Mouse (Mus musculus) intestine, embryonic 15.5 days (tissue): ENCODE data around the gene Secisbp2l. TPM values are rescaled to one million over a fixed set of nuclear protein-coding genes. Genes with fewer than 3 reads are reported as not detected.

Source experiments
- ATAC-seq: fragments of 200-750 bp; cut with Nextera tagmentation; 2 replicates; pipeline ENCODE4 v1.8.0; 2017; ENCODE audit warnings: moderate TSS enrichment, moderate library complexity
- H3K27ac ChIP-seq: fragments of 300-500 bp; sonication (generic); 2 replicates; pipeline ENCODE4 v1.5.1; 2015; ENCODE audit warnings: mild to moderate bottlenecking, inconsistent platforms
- H3K27me3 ChIP-seq: fragments of 300-500 bp; sonication (generic); replicated peaks from 2 replicates; pipeline ENCODE4 v1.6.1; 2015; ENCODE audit warnings: inconsistent platforms
- H3K36me3 ChIP-seq: fragments of 300-500 bp; sonication (generic); 2 replicates; pipeline ENCODE4 v1.6.1; 2015; ENCODE audit warnings: inconsistent platforms
- H3K4me1 ChIP-seq: fragments of 300-500 bp; sonication (generic); replicated peaks from 2 replicates; pipeline ENCODE4 v1.6.1; 2015; ENCODE audit warnings: inconsistent platforms
- H3K4me2 ChIP-seq: fragments of 300-500 bp; sonication (generic); replicated peaks from 2 replicates; pipeline ENCODE4 v1.6.1; 2015; ENCODE audit warnings: mild to moderate bottlenecking, inconsistent platforms
- H3K4me3 ChIP-seq: fragments of 300-500 bp; sonication (generic); replicated peaks from 2 replicates; pipeline ENCODE4 v1.5.1; 2015; ENCODE audit warnings: inconsistent platforms
- H3K9ac ChIP-seq: fragments of 300-500 bp; sonication (generic); 2 replicates; pipeline ENCODE4 v1.6.1; 2015; ENCODE audit warnings: inconsistent platforms
- H3K9me3 ChIP-seq: fragments of 300-500 bp; sonication (generic); 2 replicates; pipeline ENCODE4 v1.6.1; 2016; ENCODE audit warnings: inconsistent platforms
- WGBS: fragments of 180-500 bp; shearing (Covaris S2); methylation state at CpG from one replicate; pipeline ENCODE4 v1.1.7; 2015; 5-methylcytosine and 5-hydroxymethylcytosine counted together
- polyA plus RNA-seq: library from polyadenylated mRNA; unstranded; fragments of >200 nt; fragmentation: Nextera tagmentation; extraction: Ambion mirVana; gene quantifications from 2 replicates; pipeline ENCODE4 v1.2.1, GENCODE M21; 2015

Gene Secisbp2l
- polyA plus RNA-seq, 1 experiment from 2014 or later: 14.0 TPM

DNA sequence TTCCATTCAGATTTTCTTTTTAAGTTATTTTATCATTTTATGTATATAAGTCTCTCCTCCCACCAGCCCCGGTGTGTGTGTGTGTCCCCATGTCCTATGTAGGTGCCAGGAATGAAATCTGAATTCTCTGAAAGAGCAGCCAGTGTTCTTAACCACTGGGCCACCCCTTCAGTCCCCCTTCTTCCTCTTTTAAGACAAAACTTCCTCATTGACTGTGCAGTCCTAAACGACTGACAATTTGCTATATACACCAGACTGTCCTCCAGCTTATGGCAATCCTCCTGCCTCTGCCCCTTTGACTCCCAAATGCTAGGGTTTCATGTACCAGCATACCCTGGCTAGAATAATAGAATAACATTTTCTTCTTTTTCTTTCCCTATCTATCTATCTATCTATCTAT lies 12.4 kb upstream of the Secisbp2l start:
- no peak overlapping the region for H3K9ac ChIP-seq
- ATAC-seq: no peak
- H3K9me3 ChIP-seq: no peaks in the 10 kb centered on the region
- H3K27me3 ChIP-seq: no peaks in the 10 kb centered on the region
- 61% methylated on average over 2 of the region's 2 CpGs for WGBS
- no peaks in the 10 kb centered on the region for H3K36me3 ChIP-seq
- H3K4me2 ChIP-seq: no peak overlapping the region
- H3K27ac ChIP-seq: no peak overlapping the region
- no peak overlapping the region for H3K4me3 ChIP-seq
- H3K4me1 ChIP-seq: no peaks in the 10 kb centered on the region

DNA sequence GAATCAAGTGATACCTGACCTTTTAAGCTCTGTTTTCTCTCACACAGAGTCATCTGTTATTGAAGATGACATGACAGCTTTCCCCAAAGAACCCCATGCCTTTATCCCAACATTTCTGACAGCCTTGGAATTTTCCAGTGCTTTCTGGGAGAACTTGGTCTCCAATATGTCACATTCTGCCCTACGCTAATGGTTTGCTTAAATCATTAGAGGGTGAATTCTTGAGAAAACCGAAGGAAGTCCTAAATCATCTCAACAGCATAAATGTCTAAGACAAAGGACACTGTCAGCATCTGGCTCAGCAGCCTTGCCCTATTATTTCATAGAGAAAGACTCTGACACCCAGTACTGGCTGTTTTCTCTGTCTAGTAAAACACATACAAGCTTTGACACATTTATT lies 11.5 kb upstream of the Secisbp2l start:
- WGBS: 54% methylated on average over 2 of the region's 2 CpGs
- ATAC-seq: no peak

DNA sequence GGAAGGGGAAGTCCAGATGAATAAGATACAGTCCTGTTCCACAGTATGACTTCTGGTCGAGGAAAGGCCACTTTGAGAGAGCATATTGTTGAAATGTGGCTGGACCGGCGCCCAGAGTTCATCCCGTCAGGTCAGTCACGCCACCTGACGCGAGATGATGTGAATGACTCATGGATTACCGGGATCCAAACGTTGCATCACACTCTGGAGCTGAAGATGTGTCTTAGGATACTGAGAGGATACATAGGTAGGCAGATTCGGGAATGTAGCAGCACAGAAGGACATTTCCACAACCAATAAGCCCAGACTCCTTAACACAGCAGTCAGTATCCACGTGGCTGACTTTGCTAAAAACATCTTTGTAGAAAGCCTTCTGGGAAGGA lies 10.2 kb upstream of the Secisbp2l start:
- Histone ChIP-seq H3K27ac (no peak overlapping the region), H3K4me1 (0 out of 2 replicates have a peak, but pooled peaks cover 4% of the 10 kb centered on the region), H3K36me3 (no peaks in the 10 kb centered on the region), H3K27me3 (no peaks in the 10 kb centered on the region), H3K9ac (no peak overlapping the region), H3K9me3 (no peaks in the 10 kb centered on the region), H3K4me3 (no peak overlapping the region), H3K4me2 (no peak overlapping the region)
- ATAC-seq: no peak
- 82% methylated on average over 11 of the region's 11 CpGs for WGBS

More for the DNA sequence above, 11.5 kb upstream of the Secisbp2l start:
- Histone ChIP-seq H3K4me3 (no peak overlapping the region), H3K9ac (no peak overlapping the region), H3K9me3 (no peaks in the 10 kb centered on the region), H3K27ac (no peak overlapping the region), H3K4me2 (no peak overlapping the region), H3K27me3 (no peaks in the 10 kb centered on the region), H3K4me1 (no peaks in the 10 kb centered on the region), H3K36me3 (no peaks in the 10 kb centered on the region)

DNA sequence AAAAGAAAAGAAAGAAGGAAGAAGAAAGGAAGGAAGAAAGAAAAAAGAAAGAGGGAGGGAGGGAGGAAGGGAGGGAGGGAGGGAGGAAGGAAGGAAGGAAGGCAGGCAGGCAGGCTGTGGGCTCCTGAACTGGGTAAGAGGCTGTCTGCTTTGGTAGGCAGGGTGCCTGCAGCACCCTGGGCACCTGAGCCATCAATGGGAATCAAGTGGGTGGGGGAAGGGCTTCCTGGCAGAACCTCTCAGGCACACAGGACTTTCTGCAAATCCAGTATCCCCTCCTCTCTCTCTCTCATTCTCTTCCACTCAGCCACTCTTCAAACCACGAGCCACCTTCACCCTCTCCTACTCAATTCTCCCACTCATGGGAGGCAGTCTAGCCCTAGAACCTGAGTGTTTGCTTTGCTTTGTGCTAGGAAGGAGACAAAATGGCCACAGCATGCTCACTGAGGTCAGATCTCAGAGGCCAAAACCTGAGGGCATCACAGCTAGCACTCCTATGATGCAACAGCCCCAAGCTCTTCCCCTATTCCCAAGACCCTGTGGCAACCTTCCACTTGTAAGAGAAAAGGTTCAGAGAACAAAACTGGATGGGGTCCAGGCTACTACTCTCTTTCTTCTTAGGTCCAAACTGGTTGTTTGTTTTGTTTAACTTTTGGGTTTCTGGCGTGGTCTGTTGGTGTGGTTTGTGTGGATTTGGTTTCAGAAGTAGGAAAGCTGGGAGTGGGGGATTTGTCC lies 9.6 kb upstream of the Secisbp2l start:
- no peaks in the 10 kb centered on the region for H3K36me3 ChIP-seq
- H3K27ac ChIP-seq: no peak overlapping the region
- H3K4me3 ChIP-seq: no peak overlapping the region
- 70% methylated on average over 2 of the region's 2 CpGs for WGBS
- H3K27me3 ChIP-seq: no peaks in the 10 kb centered on the region
- H3K4me2 ChIP-seq: no peak overlapping the region
- no peak for ATAC-seq
- H3K9me3 ChIP-seq: no peaks in the 10 kb centered on the region
- H3K9ac ChIP-seq: no peak overlapping the region
- 0 out of 2 replicates have a peak, but pooled peaks cover 4% of the 10 kb centered on the region for H3K4me1 ChIP-seq

DNA sequence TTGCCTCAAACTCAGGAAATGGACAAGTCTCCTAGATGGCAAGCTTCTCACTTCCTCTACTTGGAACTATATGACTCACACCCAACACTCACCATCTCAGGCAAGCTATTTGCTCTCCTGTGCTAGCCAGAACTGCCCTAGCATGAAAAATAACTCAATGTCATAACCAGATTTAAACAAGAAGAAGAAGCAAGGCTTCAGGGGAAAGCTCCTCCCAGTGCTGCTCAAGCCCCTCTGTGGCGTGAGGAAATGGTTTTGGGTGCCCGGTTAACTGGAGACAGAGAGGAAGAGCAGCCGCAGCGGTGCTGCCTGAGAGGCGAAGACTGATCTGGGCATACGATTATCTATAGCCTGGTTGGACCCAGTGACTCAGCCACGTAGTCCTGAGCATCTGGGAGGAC lies 8.8 kb upstream of the Secisbp2l start:
- Histone ChIP-seq H3K36me3 (no peaks in the 10 kb centered on the region), H3K9ac (no peak overlapping the region), H3K9me3 (no peaks in the 10 kb centered on the region), H3K27ac (no peak overlapping the region), H3K4me1 (0 out of 2 replicates have a peak, but pooled peaks cover 4% of the 10 kb centered on the region), H3K4me2 (no peak overlapping the region), H3K4me3 (no peak overlapping the region), H3K27me3 (no peaks in the 10 kb centered on the region)
- ATAC-seq: no peak
- 59% methylated on average over 7 of the region's 7 CpGs for WGBS

DNA sequence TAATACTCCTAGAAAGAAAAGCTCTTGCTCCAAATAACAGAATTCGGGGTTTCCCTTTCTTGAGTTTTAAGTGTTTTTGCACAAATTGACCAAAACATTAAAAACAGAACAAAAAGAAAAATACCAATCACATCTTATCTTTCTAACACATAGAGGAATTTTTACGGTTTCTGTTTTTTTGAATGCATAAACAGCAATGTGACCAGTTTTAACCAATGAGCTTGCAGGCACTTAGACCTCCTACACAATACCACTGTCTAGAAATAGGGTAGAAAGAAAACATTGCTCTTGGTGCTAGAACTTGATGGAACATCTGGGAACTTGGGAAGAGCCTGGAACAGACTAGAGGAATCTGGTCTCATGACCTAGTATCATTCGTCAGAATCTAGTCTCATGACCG lies 7.6 kb upstream of the Secisbp2l start:
- H3K4me1 ChIP-seq: 0 out of 2 replicates have a peak, but pooled peaks cover 4% of the 10 kb centered on the region
- no peak overlapping the region for H3K27ac ChIP-seq
- no peak overlapping the region for H3K4me2 ChIP-seq
- ATAC-seq: no peak
- WGBS: 89% methylated on average over 4 of the region's 4 CpGs
- no peaks in the 10 kb centered on the region for H3K27me3 ChIP-seq
- no peaks in the 10 kb centered on the region for H3K36me3 ChIP-seq
- H3K9ac ChIP-seq: no peak overlapping the region
- H3K9me3 ChIP-seq: no peaks in the 10 kb centered on the region
- H3K4me3 ChIP-seq: no peak overlapping the region

DNA sequence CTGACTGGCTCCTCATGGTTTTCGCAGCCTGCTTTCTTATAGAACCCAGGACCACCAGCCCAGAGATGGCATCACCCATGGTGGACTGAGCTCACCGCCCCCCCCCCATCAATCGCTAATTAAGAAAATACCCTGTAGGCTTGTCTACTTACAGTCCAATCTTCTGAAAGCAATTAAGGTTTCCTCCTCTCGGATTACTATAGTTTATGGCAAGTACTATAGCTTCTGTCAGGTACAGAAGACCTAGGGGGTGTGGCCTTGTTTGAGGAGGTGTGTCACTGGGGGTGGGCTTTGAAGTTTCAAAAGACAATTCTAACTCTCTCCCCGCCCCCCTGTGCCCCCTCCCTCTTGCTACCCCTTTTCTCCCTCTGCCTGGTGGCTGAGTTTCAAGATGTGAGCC lies 6.6 kb upstream of the Secisbp2l start:
- H3K9ac ChIP-seq: no peak overlapping the region
- no peaks in the 10 kb centered on the region for H3K9me3 ChIP-seq
- H3K4me3 ChIP-seq: no peak overlapping the region
- no peak overlapping the region for H3K27ac ChIP-seq
- peak; percentile 37 for ATAC-seq
- H3K27me3 ChIP-seq: no peaks in the 10 kb centered on the region
- H3K4me2 ChIP-seq: no peak overlapping the region
- 0 out of 2 replicates have a peak, but pooled peaks cover 4% of the 10 kb centered on the region for H3K4me1 ChIP-seq
- no peaks in the 10 kb centered on the region for H3K36me3 ChIP-seq
- WGBS: 55% methylated on average over 5 of the region's 5 CpGs

DNA sequence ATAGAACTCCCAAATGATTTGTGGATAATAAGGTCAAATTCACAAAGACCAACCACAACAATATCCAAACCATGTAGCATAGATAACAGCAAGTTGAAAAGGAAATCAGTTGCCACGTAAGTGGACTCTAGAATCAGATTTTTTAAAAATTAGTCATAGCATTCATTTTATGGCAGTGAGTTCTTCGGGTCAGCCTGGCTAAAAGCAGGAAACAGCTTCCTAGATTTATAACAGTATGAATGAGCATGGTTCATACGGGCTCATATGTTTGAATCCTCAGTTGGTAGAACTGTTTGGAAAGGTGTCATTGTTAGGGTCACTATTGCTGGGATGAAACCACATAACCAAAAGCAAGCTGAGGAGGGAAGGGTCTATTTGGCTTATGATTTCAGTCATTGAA lies 6.1 kb upstream of the Secisbp2l start:
- Histone ChIP-seq H3K27me3 (no peaks in the 10 kb centered on the region), H3K9me3 (no peaks in the 10 kb centered on the region), H3K4me3 (no peak overlapping the region), H3K4me1 (0 out of 2 replicates have a peak, but pooled peaks cover 4% of the 10 kb centered on the region), H3K4me2 (no peak overlapping the region), H3K9ac (no peak overlapping the region), H3K27ac (no peak overlapping the region), H3K36me3 (no peaks in the 10 kb centered on the region)
- WGBS: 44% methylated on average over 3 of the region's 3 CpGs
- peak; percentile 61 for ATAC-seq

DNA sequence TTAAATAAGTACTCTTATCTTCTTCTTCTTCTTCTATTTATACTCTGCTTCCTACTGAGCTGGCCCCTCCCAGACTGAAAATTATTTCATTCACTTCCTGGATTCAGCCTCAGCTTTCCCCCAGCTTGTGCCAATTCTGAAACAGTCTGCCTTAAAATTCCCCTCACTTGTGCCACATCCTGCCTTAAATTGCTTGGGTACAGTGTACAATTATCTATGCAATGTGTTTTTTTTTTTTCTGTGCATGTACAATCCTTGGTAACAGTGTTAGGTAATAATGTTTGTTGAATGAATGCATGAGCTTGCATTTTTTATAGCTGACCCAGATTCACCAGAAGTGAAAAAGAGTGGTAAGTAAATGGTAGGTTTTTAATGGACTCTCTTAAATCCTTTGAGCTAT lies 5.7 kb upstream of the Secisbp2l start:
- no peaks in the 10 kb centered on the region for H3K9me3 ChIP-seq
- ATAC-seq: no peak
- H3K9ac ChIP-seq: no peak overlapping the region
- no peaks in the 10 kb centered on the region for H3K27me3 ChIP-seq
- no peak overlapping the region for H3K4me3 ChIP-seq
- no peak overlapping the region for H3K4me2 ChIP-seq
- no peak overlapping the region for H3K27ac ChIP-seq
- no peaks in the 10 kb centered on the region for H3K36me3 ChIP-seq
- 0 out of 2 replicates have a peak, but pooled peaks cover 4% of the 10 kb centered on the region for H3K4me1 ChIP-seq

DNA sequence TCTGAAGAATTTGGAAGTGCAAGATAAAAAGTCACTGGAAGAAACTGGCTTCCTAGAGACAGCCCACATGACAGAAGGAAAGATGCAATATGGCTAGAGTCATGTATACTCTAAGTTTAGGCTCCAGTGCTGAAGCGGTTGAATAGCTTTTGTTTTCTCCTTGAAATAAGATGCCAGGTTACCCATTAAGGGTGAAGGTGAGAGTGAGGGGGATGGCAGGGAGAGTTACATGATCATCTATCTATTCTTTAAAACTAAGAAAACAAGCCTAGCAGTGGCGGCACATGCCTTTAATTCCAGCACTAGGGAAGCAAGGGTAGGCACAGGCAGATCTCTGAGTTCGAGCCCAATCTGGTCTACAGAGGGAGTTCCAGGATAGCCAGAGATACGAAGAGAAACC lies 2.4 kb upstream of the Secisbp2l start:
- Histone ChIP-seq H3K4me1 (0 out of 2 replicates have a peak, but pooled peaks cover 7% of the 10 kb centered on the region), H3K4me2 (no peak overlapping the region), H3K27ac (no peak overlapping the region), H3K4me3 (no peak overlapping the region), H3K36me3 (no peaks in the 10 kb centered on the region), H3K9ac (no peak overlapping the region), H3K27me3 (no peaks in the 10 kb centered on the region), H3K9me3 (no peaks in the 10 kb centered on the region)
- ATAC-seq: no peak
- WGBS: 70% methylated on average over 4 of the region's 4 CpGs

DNA sequence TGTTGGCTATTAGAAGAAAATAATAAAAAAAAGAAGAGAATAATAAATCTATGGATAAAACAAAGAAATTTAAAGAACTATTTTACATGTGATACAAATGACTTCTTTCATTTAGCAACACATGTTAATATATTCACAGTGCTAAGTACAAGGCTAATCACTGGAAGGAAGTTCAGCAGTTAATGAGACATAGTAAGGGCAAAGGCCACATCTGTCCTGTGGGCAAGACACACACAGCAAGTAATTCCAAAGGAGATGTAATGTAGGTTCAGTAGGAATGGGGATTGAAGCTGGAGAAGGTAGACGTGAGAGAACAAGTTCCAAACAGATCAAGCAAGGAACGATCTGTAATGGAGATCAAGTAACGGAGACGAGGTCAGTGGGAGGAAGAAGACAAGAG lies 1.7 kb upstream of the Secisbp2l start:
- H3K4me1 ChIP-seq: 0 out of 2 replicates have a peak, but pooled peaks cover 7% of the 10 kb centered on the region
- 77% methylated on average over 4 of the region's 4 CpGs for WGBS
- no peak for ATAC-seq
- H3K36me3 ChIP-seq: no peaks in the 10 kb centered on the region
- no peaks in the 10 kb centered on the region for H3K9me3 ChIP-seq
- no peaks in the 10 kb centered on the region for H3K27me3 ChIP-seq
- no peak overlapping the region for H3K27ac ChIP-seq
- no peak overlapping the region for H3K9ac ChIP-seq
- no peak overlapping the region for H3K4me3 ChIP-seq
- no peak overlapping the region for H3K4me2 ChIP-seq

DNA sequence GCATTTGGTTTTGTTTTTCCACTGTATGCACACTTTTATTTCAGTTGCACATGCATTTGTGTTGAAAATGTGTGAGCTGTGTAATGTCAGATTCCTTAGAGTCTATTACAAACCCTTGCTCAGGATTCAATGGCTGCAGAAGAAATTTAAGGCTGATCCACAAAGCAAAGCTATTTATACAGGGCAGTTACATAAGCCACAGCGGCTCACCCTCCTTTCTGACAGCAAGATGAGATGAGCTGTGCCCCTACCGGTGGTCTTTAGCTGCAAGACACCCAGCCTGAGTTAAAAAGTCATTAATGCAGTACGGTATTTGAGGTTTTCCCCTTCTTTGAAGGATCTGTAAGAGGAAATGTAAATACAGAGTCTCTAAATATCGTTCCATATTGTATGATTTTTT lies 1.2 kb upstream of the Secisbp2l start:
- ATAC-seq: no peak

More for the DNA sequence above, 1.2 kb upstream of the Secisbp2l start:
- Histone ChIP-seq H3K9me3 (no peaks in the 10 kb centered on the region), H3K9ac (no peak overlapping the region), H3K4me2 (no peak overlapping the region), H3K27ac (no peak overlapping the region), H3K27me3 (no peaks in the 10 kb centered on the region), H3K36me3 (no peaks in the 10 kb centered on the region), H3K4me1 (0 out of 2 replicates have a peak, but pooled peaks cover 7% of the 10 kb centered on the region), H3K4me3 (no peak overlapping the region)
- 52% methylated on average over 4 of the region's 4 CpGs for WGBS
